Mouse (Mus musculus) monocyte, adult 59 days (primary cell): ENCODE results near the gene Rnf149. TPM values are rescaled to one million over a fixed set of nuclear protein-coding genes. Genes with fewer than 3 reads are reported as not detected.

Source experiments
- total RNA-seq, 2 experiments: library from RNA; stranded (reverse); gene quantifications; one replicate each; pipeline ENCODE4 v1.2.4; 2023

Rnf149 gene
- total RNA-seq: 100 to 1,000 TPM; 244 to 265 TPM

GRCm38 (mm10) chr1:39577253-39577705 lies at the start of gene Rnf149:
Gene Rnf149 (minus strand): TSS chr1:39577405.

GRCm38 (mm10) chr1:39534831-39535230 lies 42.4 kb downstream of the Rnf149 start, which contains the start of gene Cnot11:
Gene Cnot11 (plus strand): TSS chr1:39534992.

Other genes starting within 250 kb of the Rnf149 start
- gene Rpl31, start 209.6 kb downstream of the Rnf149 start, total RNA-seq: 1,000 to 10,000 TPM; 1,056 to 1,266 TPM
- gene Tbc1d8, start 98.7 kb downstream of the Rnf149 start, total RNA-seq: 100 to 1,000 TPM; 292 to 336 TPM
- gene Cnot11, start 42.4 kb downstream of the Rnf149 start, total RNA-seq: 10 to 100 TPM; 14.9 to 15.8 TPM
- under 1 TPM; 0.12 to 0.58 TPM for gene Creg2, start 74.1 kb upstream of the Rnf149 start, total RNA-seq
- not detected for gene Rfx8, start 143.6 kb upstream of the Rnf149 start, total RNA-seq
- not detected for gene Gm3646, start 227.9 kb upstream of the Rnf149 start, total RNA-seq